Mouse (Mus musculus): ENCODE measurements at regions not wholly inside any gene's neighbourhood (a gene's known extent, or its start where the extent isn't known, plus 50 kb on each side); places are given as distances from the start of the nearest gene placed in this dataset.
A peak's percentile ranks its signal among the peaks of the same experiment; 100 is the strongest.

DNA sequence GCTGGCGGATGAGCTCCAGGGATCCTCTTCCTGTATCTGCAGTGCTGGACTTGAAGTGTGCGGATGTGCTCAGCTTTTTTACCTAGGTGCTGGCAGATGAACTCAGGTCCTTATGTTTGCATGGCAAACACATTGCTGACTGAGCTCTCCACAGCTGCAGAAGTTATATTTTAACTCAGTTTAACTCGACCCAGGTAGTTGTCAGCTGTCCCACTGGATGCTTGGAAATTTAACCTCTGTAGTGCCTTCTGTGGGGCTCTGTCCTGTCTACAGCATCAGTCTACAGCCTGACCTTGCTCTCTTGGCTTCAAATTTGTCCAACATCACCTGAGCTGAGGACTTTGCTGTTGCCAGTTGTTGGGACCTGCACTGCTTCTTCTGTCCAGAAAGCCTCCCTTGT is 139.2 kb downstream of the Ttc32 start:
- DNase-seq: no peak
- intact Hi-C loops (cut with DNase I; ENCODE audit: low total_unique reads): loop anchor here (5.0 kb wide), 1 partner anchor 117 kb away; no protein-coding TSS in a partner anchor

GRCm38 (mm10) chr12:9173680-9174079 is 143.9 kb downstream of the Ttc32 start:
- DNase-seq: no peak
- intact Hi-C loops (cut with DNase I; ENCODE audit: low total_unique reads): loop anchor here (10.0 kb wide), 1 partner anchor 81 kb away; no protein-coding TSS in a partner anchor

GRCm38 (mm10) chr12:9174327-9174726 is 144.5 kb downstream of the Ttc32 start:
- DNase-seq: no peak
- intact Hi-C loops (cut with DNase I; ENCODE audit: low total_unique reads): loop anchor here (10.0 kb wide), 1 partner anchor 80 kb away; no protein-coding TSS in a partner anchor

DNA sequence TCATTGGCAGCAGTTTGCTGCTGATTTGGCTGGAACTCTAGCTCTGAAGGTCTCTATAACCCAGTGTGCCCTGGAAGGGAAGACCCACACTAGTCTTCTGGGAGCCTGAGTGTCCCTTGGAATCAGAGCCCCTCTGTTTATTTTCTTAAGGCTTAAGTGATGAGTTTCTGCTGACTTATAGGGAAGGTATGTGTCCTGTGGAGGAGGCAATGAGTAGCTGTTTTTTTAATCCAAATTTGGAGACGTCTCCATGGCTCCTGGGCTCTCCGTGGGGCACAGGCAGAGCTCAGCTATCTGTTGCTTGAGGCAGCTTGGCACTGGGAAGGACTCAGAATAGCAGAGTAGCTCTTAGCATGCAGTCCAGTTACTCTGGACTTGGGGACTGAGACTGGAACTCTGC is 146.4 kb downstream of the Ttc32 start:
- intact Hi-C loops (cut with DNase I; ENCODE audit: low total_unique reads): loop anchor here (10.0 kb wide), 1 partner anchor 79 kb away; no protein-coding TSS in a partner anchor
- no peak for DNase-seq

DNA sequence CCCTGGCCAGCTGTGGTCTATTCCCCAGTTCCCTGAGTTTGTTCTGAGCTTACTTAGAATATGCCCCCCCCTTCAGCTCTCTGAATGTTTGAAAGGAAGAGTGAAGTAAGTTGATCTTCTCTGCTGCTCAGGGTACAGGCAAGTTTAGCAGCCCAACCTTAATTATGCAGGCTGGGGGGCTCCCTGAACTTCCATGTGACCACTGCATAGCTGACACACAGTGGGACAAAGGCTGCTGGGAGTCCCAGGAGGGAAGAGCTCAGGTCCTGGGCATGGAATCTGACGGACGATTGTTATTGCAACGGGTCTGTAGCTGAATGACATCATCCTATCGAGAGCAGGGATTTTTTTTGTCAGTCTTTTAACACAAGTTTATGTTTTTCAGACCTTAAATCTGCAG is 148.8 kb downstream of the Ttc32 start:
- no peak for DNase-seq
- intact Hi-C loops (cut with DNase I; ENCODE audit: low total_unique reads): loop anchor here (10.0 kb wide), 1 partner anchor 76 kb away; no protein-coding TSS in a partner anchor

- no peak for DNase-seq
- intact Hi-C loops (cut with DNase I; ENCODE audit: low total_unique reads): no loop called here
Measured at GRCm38 (mm10) chr12:9180677-9181076, 150.9 kb downstream of the Ttc32 start.

DNA sequence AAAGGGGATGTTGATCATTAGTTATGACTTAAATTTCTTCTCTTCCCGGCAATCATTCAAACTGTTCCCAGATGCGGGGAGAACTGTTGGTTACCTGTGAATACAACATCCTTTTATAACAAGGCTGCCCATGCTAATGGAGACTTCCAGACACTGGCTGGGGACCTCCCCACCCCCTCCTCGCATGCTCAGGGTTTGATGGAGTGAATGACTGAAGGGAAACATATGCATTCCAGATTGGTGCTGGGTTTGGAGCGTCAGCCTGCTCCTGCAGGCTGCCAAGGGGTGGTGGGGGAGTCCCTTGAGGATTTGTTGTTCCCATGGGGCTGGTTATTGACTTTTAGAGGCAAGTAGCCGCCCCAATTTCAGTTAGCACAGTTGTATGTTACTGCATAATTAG is 161.9 kb downstream of the Ttc32 start:
- intact Hi-C loops (cut with DNase I; ENCODE audit: low total_unique reads): no loop called here

DNA sequence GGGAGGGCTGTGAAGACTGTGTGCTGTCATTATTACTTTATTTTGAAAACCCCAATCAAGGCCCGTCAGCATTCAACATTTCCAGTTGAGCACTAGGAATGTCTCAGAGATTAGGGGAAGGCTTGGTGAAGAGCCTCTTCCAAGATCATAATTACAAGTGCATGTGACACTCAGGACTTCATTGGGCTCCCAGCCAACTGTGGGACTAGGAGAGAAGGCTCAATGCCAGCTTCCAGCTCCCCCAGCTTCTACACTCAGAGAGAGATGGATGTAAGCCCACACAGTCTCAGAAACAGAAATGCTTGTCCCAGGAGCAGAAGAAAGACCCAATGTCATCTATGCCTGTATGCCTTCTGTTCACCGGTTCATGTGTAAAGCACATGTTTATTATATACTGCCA is 169.5 kb downstream of the Ttc32 start:
- intact Hi-C loops (cut with DNase I; ENCODE audit: low total_unique reads): no loop called here
- no peak for DNase-seq

More for the DNA sequence above, 161.9 kb downstream of the Ttc32 start:
- no peak for DNase-seq

DNA sequence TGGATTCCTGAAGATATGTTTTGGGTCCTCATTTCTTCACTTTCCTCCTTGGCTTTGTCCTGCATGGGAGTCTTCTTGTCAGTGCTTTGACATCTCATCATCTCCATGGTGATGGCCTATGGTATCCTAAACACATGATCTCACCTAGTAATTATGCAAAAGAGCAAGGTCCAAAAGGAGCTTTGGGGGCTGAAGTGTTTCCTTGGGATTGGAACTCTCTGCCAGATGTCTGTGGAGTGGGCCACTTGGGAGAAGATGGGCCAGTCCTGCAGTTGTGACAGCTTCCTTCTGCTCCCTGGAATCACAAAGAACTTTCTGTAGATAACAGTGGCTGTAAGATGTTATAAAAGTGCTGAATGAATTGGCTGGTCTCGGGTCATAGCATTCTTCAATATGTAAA is 182.4 kb downstream of the Ttc32 start:
- DNase-seq: no peak
- intact Hi-C loops (cut with DNase I; ENCODE audit: low total_unique reads): no loop called here

- intact Hi-C loops (cut with DNase I; ENCODE audit: low total_unique reads): no loop called here
- no peak for DNase-seq
Measured at GRCm38 (mm10) chr12:9224971-9225370, 195.2 kb downstream of the Ttc32 start.

DNA sequence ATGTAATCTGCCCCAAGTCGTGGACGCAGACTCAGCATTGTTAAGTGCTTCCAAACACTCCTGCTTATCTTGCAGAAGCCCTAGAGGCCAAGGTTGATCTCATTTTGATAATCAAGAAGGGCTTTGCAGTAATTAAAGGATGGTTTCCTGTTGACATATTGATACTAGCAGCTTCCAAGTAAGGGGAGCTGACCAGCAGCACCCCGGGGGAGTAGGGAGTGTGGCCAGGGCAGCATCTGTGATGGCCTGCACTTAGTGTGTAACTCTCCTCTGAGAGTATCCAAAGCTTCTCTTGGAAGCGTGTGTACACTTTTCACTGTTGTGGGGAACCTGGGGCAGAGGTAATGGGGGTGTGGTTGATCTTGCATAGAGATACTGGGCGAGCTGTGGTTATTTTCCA is 198.1 kb downstream of the Ttc32 start:
- DNase-seq: peak; percentile 30

GRCm38 (mm10) chr12:9228486-9228885 is 198.7 kb downstream of the Ttc32 start:
- intact Hi-C loops (cut with DNase I; ENCODE audit: low total_unique reads): no loop called here
- DNase-seq: peak; percentile 9

More for the DNA sequence above, 198.1 kb downstream of the Ttc32 start:
- intact Hi-C loops (cut with DNase I; ENCODE audit: low total_unique reads): no loop called here

GRCm38 (mm10) chr12:9229981-9230380 is 200.2 kb downstream of the Ttc32 start:
- intact Hi-C loops (cut with DNase I; ENCODE audit: low total_unique reads): no loop called here
- no peak for DNase-seq

DNA sequence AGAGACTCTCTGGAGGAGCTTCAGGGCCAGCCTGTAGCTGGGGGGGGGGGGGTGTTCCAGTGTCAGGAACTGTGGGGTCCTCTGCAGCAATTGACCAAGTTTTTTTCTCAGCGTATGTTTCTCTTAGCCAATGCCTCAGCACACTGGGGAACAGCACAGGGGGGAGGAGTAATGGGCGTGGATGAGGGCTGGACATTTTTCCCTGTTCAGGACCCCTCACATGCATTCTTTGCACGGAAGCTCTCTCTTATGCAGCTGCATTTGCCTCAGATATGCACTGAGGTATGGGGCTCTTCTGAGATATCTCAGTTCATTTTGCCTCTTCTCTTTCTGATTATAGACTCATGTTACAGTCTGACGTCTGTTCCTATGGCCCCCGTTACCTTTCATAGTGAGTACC is 200.8 kb downstream of the Ttc32 start:
- DNase-seq: no peak
- intact Hi-C loops (cut with DNase I; ENCODE audit: low total_unique reads): no loop called here

- intact Hi-C loops (cut with DNase I; ENCODE audit: low total_unique reads): no loop called here
- DNase-seq: no peak
Measured at GRCm38 (mm10) chr12:9232431-9232830, 202.6 kb downstream of the Ttc32 start.

DNA sequence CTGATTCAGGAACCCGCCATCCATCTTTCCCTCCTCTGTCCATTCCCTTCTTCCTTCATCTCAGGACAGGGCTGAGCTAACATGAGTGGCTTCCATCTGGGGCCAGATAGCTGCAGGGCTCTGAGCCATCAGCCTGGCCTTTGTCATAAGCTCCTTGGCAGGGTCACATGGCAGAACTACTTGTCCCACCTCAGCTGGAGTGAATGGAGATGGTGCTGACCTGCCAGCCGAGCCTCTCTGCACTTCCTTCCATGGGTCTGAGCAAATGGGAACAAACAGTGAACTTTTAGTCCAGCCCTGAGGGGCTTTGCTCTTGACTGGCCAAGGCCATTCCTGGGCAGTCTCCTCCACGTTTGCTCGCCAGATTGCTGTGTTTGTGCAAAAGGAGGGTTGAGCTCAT is 206.1 kb downstream of the Ttc32 start:
- intact Hi-C loops (cut with DNase I; ENCODE audit: low total_unique reads): no loop called here
- no peak for DNase-seq

DNA sequence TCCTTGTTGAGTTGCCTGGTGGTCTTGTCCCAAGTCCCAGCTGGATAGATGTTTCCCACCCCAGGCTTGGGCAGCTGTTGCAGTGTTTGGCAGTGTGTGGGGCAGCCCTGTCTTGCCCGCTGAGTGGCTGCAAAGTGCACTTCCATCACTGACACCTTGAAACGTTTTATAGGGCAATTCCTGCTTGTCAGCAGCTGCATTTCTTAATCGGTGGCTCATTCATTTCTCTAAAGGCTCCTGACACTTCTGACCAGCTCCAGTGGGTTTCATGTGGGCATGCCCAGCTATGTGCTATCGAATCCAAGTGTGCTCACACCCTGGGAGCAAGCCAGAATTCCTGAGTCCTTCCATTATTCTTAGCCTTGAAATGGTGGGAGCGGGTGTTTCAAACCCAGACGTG is 207.7 kb downstream of the Ttc32 start:
- no peak for DNase-seq
- intact Hi-C loops (cut with DNase I; ENCODE audit: low total_unique reads): no loop called here

DNA sequence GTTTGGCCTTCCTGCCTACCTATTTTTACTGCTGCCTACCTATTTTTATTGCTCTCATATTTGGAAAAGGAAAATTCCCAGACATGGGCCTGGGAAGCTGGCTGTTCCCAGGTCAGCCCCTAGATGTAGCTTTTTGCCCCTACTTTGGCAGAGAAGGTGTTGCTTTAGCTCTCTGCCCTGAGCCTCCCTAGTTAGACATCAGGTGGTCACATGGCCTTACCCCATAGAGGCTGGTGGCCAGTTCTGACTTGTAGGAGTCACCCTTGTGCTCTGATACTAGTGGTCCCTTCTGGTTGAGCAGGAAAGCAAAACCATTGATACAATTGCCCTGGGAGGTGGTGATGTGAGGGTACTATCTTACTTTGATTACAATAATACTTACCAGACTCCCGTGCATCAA is 208.2 kb downstream of the Ttc32 start:
- no peak for DNase-seq
- intact Hi-C loops (cut with DNase I; ENCODE audit: low total_unique reads): no loop called here

- intact Hi-C loops (cut with DNase I; ENCODE audit: low total_unique reads): no loop called here
- no peak for DNase-seq
Measured at GRCm38 (mm10) chr12:9247506-9247905, 217.7 kb downstream of the Ttc32 start.

GRCm38 (mm10) chr12:9251772-9252171 is 222.0 kb downstream of the Ttc32 start:
- intact Hi-C loops (cut with DNase I; ENCODE audit: low total_unique reads): loop anchor here (10.0 kb wide), 1 partner anchor 77 kb away; no protein-coding TSS in a partner anchor
- DNase-seq: peak; percentile 33

- intact Hi-C loops (cut with DNase I; ENCODE audit: low total_unique reads): loop anchor here (10.0 kb wide), 1 partner anchor 79 kb away; no protein-coding TSS in a partner anchor
- DNase-seq: no peak
Measured at GRCm38 (mm10) chr12:9253306-9254074, 223.7 kb downstream of the Ttc32 start.
